Mouse (Mus musculus): Measurements from ENCODE around the gene Col4a3.

- TF ChIP-seq CTCF (IDR thresholded peaks at IDR 0.05; ENCODE audit: low read depth, low read length) (no peak), POLR2A (IDR thresholded peaks at IDR 0.05; ENCODE audit: insufficient read depth, low read length) (no peak)
Observed at GRCm38 (mm10) chr1:82585981-82586380, 740 bp upstream of the Col4a3 start.
